Mouse (Mus musculus): ENCODE data around the gene Pacsin1. TPM values are rescaled to one million over a fixed set of nuclear protein-coding genes. Genes with fewer than 3 reads are reported as not detected.

Pacsin1 gene
- polyA plus RNA-seq, 2 experiments, result 2.4 to 4.5 TPM

GRCm38 (mm10) chr17:27725011-27725410 lies 69.7 kb downstream of the Pacsin1 start:
- Histone ChIP-seq H3K4me2 (replicated peaks; ENCODE audit: low read depth, low read length, severe bottlenecking) (no peak overlapping the region), H3K4me3 (replicated peaks; ENCODE audit: low read length) (no peak overlapping the region), H3K36me3 (ENCODE audit: control insufficient read depth, insufficient read depth, low read length) (no peaks in the 10 kb centered on the region), H3K4me1 (ENCODE audit: control insufficient read depth, insufficient read depth, low read length) (peaks cover 7% of the 10 kb centered on the region; the same call in 1 of the 2 replicates), H3K9ac (ENCODE audit: low read depth, low read length, severe bottlenecking) (0 out of 2 replicates have a peak overlapping the region, but pooled peaks have one; percentile 16), H3K9me3 (ENCODE audit: control insufficient read depth, low read length) (no peaks in the 10 kb centered on the region), H3K27ac (replicated peaks; ENCODE audit: low read depth, low read length) (no peak overlapping the region), H3K27me3 (ENCODE audit: control insufficient read depth, insufficient read depth, low read length) (no peaks in the 10 kb centered on the region)
- ATAC-seq (ENCODE audit: low FRiP score, low read depth) (no peak), DNase-seq (ENCODE audit: low spot score) (no peak)
- WGBS, result 38% methylated on average over 10 of the region's 10 CpGs
- no peak for TF ChIP-seq POLR2A (IDR thresholded peaks at IDR 0.05; ENCODE audit: borderline replicate concordance, extremely low read depth, insufficient read depth, insufficient read length)

DNA sequence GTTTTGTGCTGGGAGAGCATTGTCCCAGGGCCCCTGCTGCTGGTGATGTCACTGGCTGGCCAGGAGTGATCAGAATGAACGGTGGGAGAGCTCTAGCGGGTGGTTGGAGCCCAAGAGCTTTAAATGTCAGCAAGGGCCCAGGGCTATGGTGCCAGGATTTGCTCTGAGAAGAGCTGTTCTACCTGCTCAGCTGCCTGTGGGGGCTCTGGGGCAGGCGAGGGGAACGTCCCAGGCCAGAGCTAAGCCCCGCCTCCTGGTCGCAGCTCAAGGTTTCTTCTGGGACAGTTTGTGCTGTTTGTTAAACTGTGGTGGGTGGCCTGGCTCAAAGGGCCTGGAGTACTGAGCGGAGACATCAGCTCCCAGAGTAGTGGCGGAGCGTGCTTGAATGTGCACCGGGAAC lies 70.1 kb downstream of the Pacsin1 start:
- ATAC-seq (ENCODE audit: low FRiP score, low read depth) (no peak), DNase-seq (ENCODE audit: low spot score) (no peak)
- Histone ChIP-seq H3K27ac (replicated peaks; ENCODE audit: low read depth, low read length) (no peak overlapping the region), H3K4me3 (replicated peaks; ENCODE audit: low read length) (no peak overlapping the region), H3K9me3 (ENCODE audit: control insufficient read depth, low read length) (no peaks in the 10 kb centered on the region), H3K27me3 (ENCODE audit: control insufficient read depth, insufficient read depth, low read length) (no peaks in the 10 kb centered on the region), H3K36me3 (ENCODE audit: control insufficient read depth, insufficient read depth, low read length) (no peaks in the 10 kb centered on the region), H3K4me1 (ENCODE audit: control insufficient read depth, insufficient read depth, low read length) (peaks cover 7% of the 10 kb centered on the region; the same call in 1 of the 2 replicates), H3K9ac (ENCODE audit: low read depth, low read length, severe bottlenecking) (0 out of 2 replicates have a peak overlapping the region, but pooled peaks have one; percentile 16), H3K4me2 (replicated peaks; ENCODE audit: low read depth, low read length, severe bottlenecking) (no peak overlapping the region)
- TF ChIP-seq POLR2A (IDR thresholded peaks at IDR 0.05; ENCODE audit: borderline replicate concordance, extremely low read depth, insufficient read depth, insufficient read length), result no peak
- 22% methylated on average over 10 of the region's 10 CpGs for WGBS

- no peaks in the 10 kb centered on the region for H3K27me3 ChIP-seq (ENCODE audit: control insufficient read depth, insufficient read depth, low read length)
- H3K27ac ChIP-seq (replicated peaks; ENCODE audit: low read depth, low read length), result no peak overlapping the region
- no peak for TF ChIP-seq POLR2A (IDR thresholded peaks at IDR 0.05; ENCODE audit: borderline replicate concordance, extremely low read depth, insufficient read depth, insufficient read length)
- H3K4me1 ChIP-seq (ENCODE audit: control insufficient read depth, insufficient read depth, low read length), result peaks cover 7% of the 10 kb centered on the region; the same call in 1 of the 2 replicates
- ATAC-seq (ENCODE audit: low FRiP score, low read depth) (no peak), DNase-seq (ENCODE audit: low spot score) (no peak)
- no peak overlapping the region for H3K4me3 ChIP-seq (replicated peaks; ENCODE audit: low read length)
- H3K9ac ChIP-seq (ENCODE audit: low read depth, low read length, severe bottlenecking), result no peak overlapping the region
- no peaks in the 10 kb centered on the region for H3K36me3 ChIP-seq (ENCODE audit: control insufficient read depth, insufficient read depth, low read length)
- H3K4me2 ChIP-seq (replicated peaks; ENCODE audit: low read depth, low read length, severe bottlenecking), result no peak overlapping the region
- no peaks in the 10 kb centered on the region for H3K9me3 ChIP-seq (ENCODE audit: control insufficient read depth, low read length)
- 14% methylated on average over 7 of the region's 7 CpGs for WGBS
Observed at GRCm38 (mm10) chr17:27726527-27726926, 71.2 kb downstream of the Pacsin1 start.

DNA sequence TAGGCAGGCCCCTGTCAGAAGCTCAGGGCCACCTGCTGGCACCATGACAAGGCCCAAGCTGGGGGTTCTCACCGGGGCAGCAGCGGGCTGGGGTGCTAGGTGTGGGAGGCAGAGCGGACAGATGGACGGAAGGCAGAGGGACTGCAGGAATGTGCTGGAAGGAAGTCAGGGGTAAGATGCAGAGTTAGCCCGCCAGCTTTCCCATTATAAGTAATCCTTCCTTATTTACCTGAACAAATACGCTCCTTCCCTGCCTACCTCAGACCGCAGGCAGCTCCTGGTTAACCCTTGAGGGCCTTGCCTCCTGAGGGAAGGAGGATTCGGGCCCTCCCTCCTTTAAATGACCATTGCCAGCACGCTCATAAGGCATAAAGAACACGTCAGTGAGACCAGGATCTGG lies 73.5 kb downstream of the Pacsin1 start, which contains the start of gene Spdef:
Spdef (minus strand) TSS at position 186 of the 400 bp plus-strand sequence.
- TF ChIP-seq POLR2A (IDR thresholded peaks at IDR 0.05; ENCODE audit: borderline replicate concordance, extremely low read depth, insufficient read depth, insufficient read length), result no peak
- no peak within 1 kb of the TSS for H3K9ac ChIP-seq (ENCODE audit: low read depth, low read length, severe bottlenecking)
- H3K27me3 ChIP-seq (ENCODE audit: control insufficient read depth, insufficient read depth, low read length), result no peaks in the 10 kb centered on the region
- peaks cover 7% of the 10 kb centered on the region; the same call in 1 of the 2 replicates for H3K4me1 ChIP-seq (ENCODE audit: control insufficient read depth, insufficient read depth, low read length)
- no peak within 1 kb of the TSS for H3K4me2 ChIP-seq (replicated peaks; ENCODE audit: low read depth, low read length, severe bottlenecking)
- no peak for DNase-seq (ENCODE audit: low spot score)
- H3K4me3 ChIP-seq (replicated peaks; ENCODE audit: low read length), result no peak within 1 kb of the TSS
- WGBS, result 78% methylated on average over 10 of the region's 10 CpGs
- no peaks in the 10 kb centered on the region for H3K9me3 ChIP-seq (ENCODE audit: control insufficient read depth, low read length)
- H3K36me3 ChIP-seq (ENCODE audit: control insufficient read depth, insufficient read depth, low read length), result no peaks in the 10 kb centered on the region
- no peak within 1 kb of the TSS for H3K27ac ChIP-seq (replicated peaks; ENCODE audit: low read depth, low read length)
- ATAC-seq (ENCODE audit: low FRiP score, low read depth), result no peak

DNA sequence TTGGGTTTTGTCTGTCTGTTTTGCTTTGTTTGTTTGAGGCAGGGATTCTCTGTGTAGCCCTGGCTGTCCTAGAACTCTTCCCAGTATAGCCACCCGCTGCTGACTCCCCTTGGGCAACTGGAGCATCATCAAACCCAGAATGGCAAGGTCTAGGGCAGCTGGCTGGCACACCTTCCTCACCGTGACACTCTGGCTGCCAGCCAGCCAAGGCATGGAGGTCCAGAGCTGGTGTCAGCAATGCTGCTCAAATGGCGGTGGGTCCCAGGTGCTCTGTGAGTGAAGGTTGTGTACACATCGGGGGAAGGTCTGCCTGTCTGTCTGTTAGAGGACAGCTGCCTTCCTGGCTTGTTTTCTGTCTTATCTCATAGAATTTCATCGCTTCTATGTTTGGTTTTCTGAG lies 76.8 kb downstream of the Pacsin1 start:
- ATAC-seq (ENCODE audit: low FRiP score, low read depth), result no peak
- H3K27me3 ChIP-seq (ENCODE audit: control insufficient read depth, insufficient read depth, low read length), result no peaks in the 10 kb centered on the region
- H3K9ac ChIP-seq (ENCODE audit: low read depth, low read length, severe bottlenecking), result no peak overlapping the region
- no peak for TF ChIP-seq POLR2A (IDR thresholded peaks at IDR 0.05; ENCODE audit: borderline replicate concordance, extremely low read depth, insufficient read depth, insufficient read length)
- no peak for DNase-seq (ENCODE audit: low spot score)
- no peaks in the 10 kb centered on the region for H3K36me3 ChIP-seq (ENCODE audit: control insufficient read depth, insufficient read depth, low read length)
- H3K4me3 ChIP-seq (replicated peaks; ENCODE audit: low read length), result no peak overlapping the region
- WGBS, result 76% methylated on average over 5 of the region's 5 CpGs
- H3K4me1 ChIP-seq (ENCODE audit: control insufficient read depth, insufficient read depth, low read length), result no peaks in the 10 kb centered on the region
- no peak overlapping the region for H3K27ac ChIP-seq (replicated peaks; ENCODE audit: low read depth, low read length)
- no peak overlapping the region for H3K4me2 ChIP-seq (replicated peaks; ENCODE audit: low read depth, low read length, severe bottlenecking)
- H3K9me3 ChIP-seq (ENCODE audit: control insufficient read depth, low read length), result no peaks in the 10 kb centered on the region

GRCm38 (mm10) chr17:27732694-27733093 lies 77.4 kb downstream of the Pacsin1 start:
- WGBS, result 86% methylated on average over 3 of the region's 3 CpGs
- ATAC-seq (ENCODE audit: low FRiP score, low read depth) (no peak), DNase-seq (ENCODE audit: low spot score) (no peak)
- H3K9ac ChIP-seq (ENCODE audit: low read depth, low read length, severe bottlenecking), result no peak overlapping the region
- no peaks in the 10 kb centered on the region for H3K4me1 ChIP-seq (ENCODE audit: control insufficient read depth, insufficient read depth, low read length)
- no peak overlapping the region for H3K27ac ChIP-seq (replicated peaks; ENCODE audit: low read depth, low read length)
- no peaks in the 10 kb centered on the region for H3K27me3 ChIP-seq (ENCODE audit: control insufficient read depth, insufficient read depth, low read length)
- no peak overlapping the region for H3K4me3 ChIP-seq (replicated peaks; ENCODE audit: low read length)
- no peaks in the 10 kb centered on the region for H3K9me3 ChIP-seq (ENCODE audit: control insufficient read depth, low read length)
- no peak overlapping the region for H3K4me2 ChIP-seq (replicated peaks; ENCODE audit: low read depth, low read length, severe bottlenecking)
- TF ChIP-seq POLR2A (IDR thresholded peaks at IDR 0.05; ENCODE audit: borderline replicate concordance, extremely low read depth, insufficient read depth, insufficient read length), result no peak
- no peaks in the 10 kb centered on the region for H3K36me3 ChIP-seq (ENCODE audit: control insufficient read depth, insufficient read depth, low read length)
